Mouse (Mus musculus) liver, postnatal 0 days (tissue): ENCODE measurements around the gene Narf.

Experiments
- CTCF ChIP-seq: sonication (generic); IDR thresholded peaks from 2 replicates; pipeline ENCODE4 v1.5.1; 2016; ENCODE audit warnings: antibody characterized with exemption, low read depth
- EP300 ChIP-seq: IDR thresholded peaks from 2 replicates; pipeline ENCODE4 v1.6.1; 2016; ENCODE audit warnings: antibody characterized with exemption, low read depth, mild to moderate bottlenecking

GRCm38 (mm10) chr11:121228129-121229017 lies 8.7 kb upstream of the Narf start:
- TF ChIP-seq CTCF, result no peak
- TF ChIP-seq EP300, result no peak
